ENCODE assay signal across 15 mouse cellular contexts in the genomic region with DNA sequence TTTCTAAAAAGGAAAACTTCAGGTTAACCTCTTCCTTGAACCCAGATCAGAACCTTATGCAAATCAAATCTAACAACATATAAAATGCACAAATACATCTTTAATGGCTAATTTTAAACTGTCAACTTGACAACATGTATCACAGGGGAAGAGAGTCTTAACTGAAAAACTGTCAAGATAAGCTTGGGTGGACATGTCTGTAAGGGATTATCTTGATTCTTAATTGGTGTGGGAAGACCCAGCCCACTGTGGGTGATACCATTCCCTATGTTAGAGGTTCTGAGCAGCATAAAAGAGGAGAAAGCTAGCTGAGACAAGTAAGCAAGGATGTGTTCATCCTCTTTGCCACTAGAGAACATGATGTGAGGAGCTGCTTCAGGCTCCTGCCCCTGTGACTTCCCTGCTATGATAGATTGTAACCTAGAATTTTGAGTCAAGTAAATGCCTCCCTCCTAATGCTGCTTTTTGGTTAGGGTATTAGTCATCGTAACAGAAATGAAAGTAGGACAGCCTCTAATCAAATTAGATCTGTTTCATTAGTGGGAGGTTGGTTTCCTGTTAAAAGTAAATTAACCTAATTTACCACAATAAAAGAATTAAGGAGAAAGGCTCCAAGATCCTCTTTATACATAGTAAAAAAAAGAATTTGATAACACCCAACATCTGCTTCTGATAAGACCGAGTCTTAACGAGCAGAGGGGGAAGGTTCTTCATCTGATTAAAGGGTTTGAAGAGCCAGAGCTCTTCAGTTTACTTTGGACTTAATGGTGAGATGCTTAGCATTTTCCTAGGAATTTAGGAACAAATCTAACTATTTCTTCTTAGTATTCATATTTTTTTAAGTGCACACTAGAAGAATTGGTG.
"Had no signal": no experiment of that assay in that cellular context is flagged by ENCODE, and none has a peak within 500 bp of the region (broad histone marks: within the 10 kb centered on the region; RNA-seq: fewer than 3 reads in every experiment).

No protein-coding gene starts in this region.

- ATAC-seq: intestine, postnatal 0 days had no signal

- H3K4me2 ChIP-seq: limb, embryonic 13.5 days; neural tube, embryonic 12.5 days had no signal

- DNase-seq: kidney, adult 8-10 months; kidney, postnatal 36 days; left cerebral cortex, postnatal 4 days; lung, adult 18-20 months; lung, postnatal 36 days; midbrain, embryonic 14.5 days; right cerebral cortex, postnatal 14 days; thymus, postnatal 14 days had no signal

- H3K36me3 ChIP-seq: limb, embryonic 13.5 days; neural tube, embryonic 12.5 days had no signal

- H3K27ac ChIP-seq: kidney, postnatal 0 days; layer of hippocampus, adult 2 months; limb, embryonic 13.5 days; liver, embryonic 14.5 days; neural tube, embryonic 12.5 days; stomach, postnatal 0 days had no signal

- H3K4me1 ChIP-seq: neural tube, embryonic 12.5 days had no signal

- H3K9me3 ChIP-seq: limb, embryonic 13.5 days had no signal

- H3K9ac ChIP-seq: limb, embryonic 13.5 days; liver, embryonic 14.5 days; neural tube, embryonic 12.5 days had no signal

- H3K4me3 ChIP-seq: layer of hippocampus, adult 2 months; limb, embryonic 13.5 days; neural tube, embryonic 12.5 days had no signal

- H3K27me3 ChIP-seq: limb, embryonic 13.5 days; neural tube, embryonic 12.5 days had no signal
